Mouse (Mus musculus) midbrain, embryonic 11.5 days (tissue): ENCODE data around the gene Zfc3h1. TPM values are rescaled to one million over a fixed set of nuclear protein-coding genes. Genes with fewer than 3 reads are reported as not detected.

Source experiments
- ATAC-seq: fragments of 200-750 bp; cut with Nextera tagmentation; 2 replicates; pipeline ENCODE4 v1.8.0; 2017; ENCODE audit warnings: moderate TSS enrichment, moderate library complexity; ENCODE audit not compliant: low FRiP score
- DNase-seq: peaks from one replicate; pipeline ENCODE4 v3.0.0; 2015; ENCODE audit warnings: low spot score; ENCODE audit errors: missing footprints
- H3K27ac ChIP-seq: fragments of 300-500 bp; sonication (generic); 2 replicates; pipeline ENCODE4 v1.5.1; 2014; ENCODE audit warnings: low read depth, low read length
- H3K27me3 ChIP-seq: fragments of 300-500 bp; sonication (generic); 2 replicates; pipeline ENCODE4 v1.6.1; 2014; ENCODE audit warnings: mild to moderate bottlenecking, low read length, moderate library complexity, mixed read lengths; ENCODE audit not compliant: control insufficient read depth, insufficient read depth
- H3K36me3 ChIP-seq: fragments of 300-500 bp; sonication (generic); 2 replicates; pipeline ENCODE4 v1.6.1; 2014; ENCODE audit warnings: mild to moderate bottlenecking, low read length, moderate library complexity, mixed read lengths; ENCODE audit not compliant: control insufficient read depth, insufficient read depth
- H3K4me1 ChIP-seq: fragments of 300-500 bp; sonication (generic); 2 replicates; pipeline ENCODE4 v1.6.1; 2014; ENCODE audit warnings: low read length; ENCODE audit not compliant: control insufficient read depth, insufficient read depth
- H3K4me2 ChIP-seq: fragments of 300-500 bp; sonication (generic); 2 replicates; pipeline ENCODE4 v1.6.1; 2014; ENCODE audit warnings: mild to moderate bottlenecking, moderate library complexity
- H3K4me3 ChIP-seq: fragments of 300-500 bp; sonication (generic); 2 replicates; pipeline ENCODE4 v1.5.1; 2014; ENCODE audit warnings: low read depth, low read length
- H3K9ac ChIP-seq: fragments of 300-500 bp; sonication (generic); 2 replicates; pipeline ENCODE4 v1.6.1; 2014; ENCODE audit warnings: low read length
- H3K9me3 ChIP-seq: fragments of 300-500 bp; sonication (generic); 2 replicates; pipeline ENCODE4 v1.6.1; 2016; ENCODE audit warnings: low read length; ENCODE audit not compliant: control insufficient read depth
- WGBS: fragments of 180-500 bp; shearing (Covaris S2); extraction: QIAGEN DNeasy Blood & Tissue Kit; methylation state at CpG from one replicate; pipeline ENCODE4 v1.1.7; 2014; 5-methylcytosine and 5-hydroxymethylcytosine counted together
- polyA plus RNA-seq: library from polyadenylated mRNA; unstranded; fragments of >200 nt; fragmentation: Nextera tagmentation; extraction: Ambion mirVana; gene quantifications from 2 replicates; pipeline ENCODE4 v1.2.1, GENCODE M21; 2014

Zfc3h1 gene
- polyA plus RNA-seq, 1 experiment from 2014 or later = 25.6 TPM

- Histone ChIP-seq H3K36me3 (no peaks in the 10 kb centered on the region), H3K27me3 (no peaks in the 10 kb centered on the region), H3K9ac (no peak overlapping the region), H3K27ac (no peak overlapping the region), H3K4me2 (no peak overlapping the region), H3K9me3 (no peaks in the 10 kb centered on the region), H3K4me1 (no peaks in the 10 kb centered on the region), H3K4me3 (no peak overlapping the region)
- peak; percentile 85 for DNase-seq
- no peak for ATAC-seq
- 77% methylated on average over 6 of the region's 6 CpGs for WGBS
These were observed 30.2 kb upstream of the Zfc3h1 start for GRCm38 (mm10) chr10:115354553-115354952.

- H3K27me3 ChIP-seq = no peaks in the 10 kb centered on the region
- no peaks in the 10 kb centered on the region for H3K4me1 ChIP-seq
- no peak overlapping the region for H3K9ac ChIP-seq
- no peaks in the 10 kb centered on the region for H3K9me3 ChIP-seq
- 88% methylated on average over 6 of the region's 6 CpGs for WGBS
- no peak overlapping the region for H3K27ac ChIP-seq
- H3K36me3 ChIP-seq = no peaks in the 10 kb centered on the region
- no peak overlapping the region for H3K4me3 ChIP-seq
- DNase-seq (no peak), ATAC-seq (no peak)
- H3K4me2 ChIP-seq = no peak overlapping the region
These were observed 29.7 kb upstream of the Zfc3h1 start for GRCm38 (mm10) chr10:115355016-115355415.

- WGBS = 95% methylated on average over 6 of the region's 7 CpGs
- H3K4me1 ChIP-seq = peaks cover under 1% of the 10 kb centered on the region
- no peaks in the 10 kb centered on the region for H3K27me3 ChIP-seq
- DNase-seq (no peak), ATAC-seq (no peak)
- H3K36me3 ChIP-seq = no peaks in the 10 kb centered on the region
- no peak overlapping the region for H3K9ac ChIP-seq
- no peak overlapping the region for H3K4me2 ChIP-seq
- H3K4me3 ChIP-seq = no peak overlapping the region
- no peaks in the 10 kb centered on the region for H3K9me3 ChIP-seq
- H3K27ac ChIP-seq = no peak overlapping the region
These were observed 28.7 kb upstream of the Zfc3h1 start for GRCm38 (mm10) chr10:115356106-115356505.

- no peak for ATAC-seq
- WGBS = 94% methylated on average over 17 of the region's 17 CpGs
These were observed 26.4 kb upstream of the Zfc3h1 start for GRCm38 (mm10) chr10:115358216-115358919.

GRCm38 (mm10) chr10:115359066-115359465 is 25.7 kb upstream of the Zfc3h1 start:
- ATAC-seq (no peak), DNase-seq (no peak)
- Histone ChIP-seq H3K4me3 (no peak overlapping the region), H3K27ac (no peak overlapping the region), H3K4me1 (peaks cover 5% of the 10 kb centered on the region), H3K9me3 (no peaks in the 10 kb centered on the region), H3K36me3 (no peaks in the 10 kb centered on the region), H3K9ac (no peak overlapping the region), H3K4me2 (no peak overlapping the region), H3K27me3 (no peaks in the 10 kb centered on the region)
- WGBS = 87% methylated on average over 7 of the region's 7 CpGs

More at GRCm38 (mm10) chr10:115358216-115358919, 26.4 kb upstream of the Zfc3h1 start:
- Histone ChIP-seq H3K4me2 (no peak overlapping the region), H3K9me3 (no peaks in the 10 kb centered on the region), H3K27me3 (no peaks in the 10 kb centered on the region), H3K4me1 (peaks cover 5% of the 10 kb centered on the region), H3K36me3 (no peaks in the 10 kb centered on the region), H3K27ac (no peak overlapping the region), H3K4me3 (no peak overlapping the region), H3K9ac (no peak overlapping the region)
- no peak for DNase-seq

- Histone ChIP-seq H3K4me1 (peaks cover 5% of the 10 kb centered on the region), H3K36me3 (no peaks in the 10 kb centered on the region), H3K4me2 (peak within 1 kb of the TSS; percentile 69), H3K4me3 (peak within 1 kb of the TSS; percentile 51), H3K27ac (peak within 1 kb of the TSS; percentile 85), H3K27me3 (no peaks in the 10 kb centered on the region), H3K9ac (peak within 1 kb of the TSS; percentile 55), H3K9me3 (no peaks in the 10 kb centered on the region)
- ATAC-seq (peak; percentile 99), DNase-seq (peak; percentile 99)
- under 1% methylated on average over 42 of the region's 58 CpGs for WGBS
These were observed 22.7 kb upstream of the Zfc3h1 start, which contains the start of gene Tmem19 for GRCm38 (mm10) chr10:115361840-115362622. Gene Tmem19 (minus strand): TSS chr10:115362501.

GRCm38 (mm10) chr10:115362623-115362964 is 22.2 kb upstream of the Zfc3h1 start:
- H3K9ac ChIP-seq = peak overlapping the region; percentile 55
- peak overlapping the region; percentile 69 for H3K4me2 ChIP-seq
- H3K27me3 ChIP-seq = no peaks in the 10 kb centered on the region
- no peaks in the 10 kb centered on the region for H3K36me3 ChIP-seq
- 8% methylated on average over 9 of the region's 9 CpGs for WGBS
- peaks cover 5% of the 10 kb centered on the region for H3K4me1 ChIP-seq
- DNase-seq = no peak
- H3K9me3 ChIP-seq = no peaks in the 10 kb centered on the region
- H3K4me3 ChIP-seq = peak overlapping the region; percentile 51
- no peak for ATAC-seq
- H3K27ac ChIP-seq = peak overlapping the region; percentile 85

- DNase-seq (no peak), ATAC-seq (no peak)
- peaks cover 5% of the 10 kb centered on the region for H3K4me1 ChIP-seq
- H3K4me3 ChIP-seq = no peak overlapping the region
- H3K4me2 ChIP-seq = peak overlapping the region; percentile 69
- H3K9ac ChIP-seq = no peak overlapping the region
- no peak overlapping the region for H3K27ac ChIP-seq
- WGBS = 89% methylated on average over 4 of the region's 4 CpGs
- no peaks in the 10 kb centered on the region for H3K27me3 ChIP-seq
- no peaks in the 10 kb centered on the region for H3K36me3 ChIP-seq
- H3K9me3 ChIP-seq = no peaks in the 10 kb centered on the region
These were observed 21.6 kb upstream of the Zfc3h1 start for GRCm38 (mm10) chr10:115363151-115363550.

- H3K27me3 ChIP-seq = no peaks in the 10 kb centered on the region
- H3K9ac ChIP-seq = no peak overlapping the region
- H3K4me2 ChIP-seq = no peak overlapping the region
- ATAC-seq (no peak), DNase-seq (peak; percentile 62)
- WGBS = 76% methylated on average over 2 of the region's 2 CpGs
- H3K4me1 ChIP-seq = peaks cover 17% of the 10 kb centered on the region
- H3K27ac ChIP-seq = no peak overlapping the region
- H3K9me3 ChIP-seq = no peaks in the 10 kb centered on the region
- H3K36me3 ChIP-seq = no peaks in the 10 kb centered on the region
- no peak overlapping the region for H3K4me3 ChIP-seq
These were observed 3.2 kb upstream of the Zfc3h1 start for GRCm38 (mm10) chr10:115381506-115382084.
